Mouse (Mus musculus) midbrain, embryonic 14.5 days (tissue): ENCODE results near the gene Cyb561d1. TPM values are rescaled to one million over a fixed set of nuclear protein-coding genes. Genes with fewer than 3 reads are reported as not detected.

ENCODE experiments used
- ATAC-seq: fragments of 200-750 bp; cut with Nextera tagmentation; 2 replicates; pipeline ENCODE4 v1.8.0; 2017; ENCODE audit warnings: moderate number of reproducible peaks, moderate library complexity; ENCODE audit not compliant: low FRiP score, low TSS enrichment
- DNase-seq: peaks from one replicate; pipeline ENCODE4 v3.0.0-alpha.2; 2015
- H3K27ac ChIP-seq: fragments of 300-500 bp; sonication (generic); replicated peaks from 2 replicates; pipeline ENCODE4 v1.5.1; 2014; ENCODE audit warnings: mild to moderate bottlenecking, low read depth, low read length, moderate library complexity
- H3K27me3 ChIP-seq: fragments of 300-500 bp; sonication (generic); 2 replicates; pipeline ENCODE4 v1.6.1; 2014; ENCODE audit warnings: low read length, control low read depth, mixed read lengths; ENCODE audit not compliant: control insufficient read depth, insufficient read depth
- H3K36me3 ChIP-seq: fragments of 300-500 bp; sonication (generic); 2 replicates; pipeline ENCODE4 v1.6.1; 2014; ENCODE audit warnings: low read length, control low read depth; ENCODE audit not compliant: control insufficient read depth, insufficient read depth
- H3K4me1 ChIP-seq: fragments of 300-500 bp; sonication (generic); 2 replicates; pipeline ENCODE4 v1.6.1; 2014; ENCODE audit warnings: mild to moderate bottlenecking, antibody characterized with exemption, low read length, control low read depth; ENCODE audit not compliant: control insufficient read depth, insufficient read depth
- H3K4me2 ChIP-seq: fragments of 300-500 bp; sonication (generic); 2 replicates; pipeline ENCODE4 v1.6.1; 2014; ENCODE audit warnings: mild to moderate bottlenecking, low read length, moderate library complexity
- H3K4me3 ChIP-seq: fragments of 300-500 bp; sonication (generic); replicated peaks from 2 replicates; pipeline ENCODE4 v1.5.1; 2014; ENCODE audit warnings: low read depth, low read length
- H3K9ac ChIP-seq: fragments of 300-500 bp; sonication (generic); replicated peaks from 2 replicates; pipeline ENCODE4 v1.6.1; 2014; ENCODE audit warnings: mild to moderate bottlenecking, low read length, moderate library complexity
- H3K9me3 ChIP-seq: fragments of 300-500 bp; sonication (generic); 2 replicates; pipeline ENCODE4 v1.6.1; 2016; ENCODE audit warnings: low read length, control low read depth, mixed read lengths; ENCODE audit not compliant: control insufficient read depth
- WGBS: fragments of 180-500 bp; shearing (Covaris S2); extraction: QIAGEN DNeasy Blood & Tissue Kit; methylation state at CpG from one replicate; pipeline ENCODE4 v1.1.7; 2014; 5-methylcytosine and 5-hydroxymethylcytosine counted together
- polyA plus RNA-seq: library from polyadenylated mRNA; unstranded; fragments of >200 nt; fragmentation: Nextera tagmentation; extraction: Ambion mirVana; gene quantifications from 2 replicates; pipeline ENCODE4 v1.2.1, GENCODE M21; 2014

Cyb561d1 gene
- polyA plus RNA-seq, 1 experiment from 2014 or later = 2.7 TPM

- no peaks in the 10 kb centered on the region for H3K27me3 ChIP-seq
- no peak for ATAC-seq
- H3K36me3 ChIP-seq = no peaks in the 10 kb centered on the region
- peak overlapping the region; percentile 74 for H3K27ac ChIP-seq
- 20% methylated on average over 10 of the region's 10 CpGs for WGBS
- no peak overlapping the region for H3K4me2 ChIP-seq
- H3K9ac ChIP-seq = no peak overlapping the region
- H3K4me1 ChIP-seq = peaks cover 13% of the 10 kb centered on the region
- H3K4me3 ChIP-seq = no peak overlapping the region
- no peak for DNase-seq
- no peaks in the 10 kb centered on the region for H3K9me3 ChIP-seq
Observed at GRCm38 (mm10) chr3:108165532-108166315, 35.3 kb downstream of the Cyb561d1 start.

GRCm38 (mm10) chr3:108164807-108165206, 36.2 kb downstream of the Cyb561d1 start:
- H3K27me3 ChIP-seq = no peaks in the 10 kb centered on the region
- H3K9ac ChIP-seq = no peak overlapping the region; the same call in 1 of the 2 replicates
- H3K27ac ChIP-seq = peak overlapping the region; percentile 16; the same call in 1 of the 2 replicates

GRCm38 (mm10) chr3:108164091-108164490, 36.9 kb downstream of the Cyb561d1 start:
- WGBS = 60% methylated on average over 5 of the region's 5 CpGs
- no peak overlapping the region for H3K9ac ChIP-seq
- no peaks in the 10 kb centered on the region for H3K9me3 ChIP-seq
- ATAC-seq = no peak
- no peak for DNase-seq
- no peak overlapping the region for H3K4me2 ChIP-seq
- no peak overlapping the region for H3K4me3 ChIP-seq
- H3K36me3 ChIP-seq = no peaks in the 10 kb centered on the region
- no peaks in the 10 kb centered on the region for H3K27me3 ChIP-seq
- H3K27ac ChIP-seq = no peak overlapping the region
- peaks cover 13% of the 10 kb centered on the region for H3K4me1 ChIP-seq

More at GRCm38 (mm10) chr3:108164807-108165206, 36.2 kb downstream of the Cyb561d1 start:
- WGBS = 16% methylated on average over 9 of the region's 9 CpGs
- Histone ChIP-seq H3K9me3 (no peaks in the 10 kb centered on the region), H3K4me3 (peak overlapping the region; percentile 16; the same call in 1 of the 2 replicates), H3K36me3 (no peaks in the 10 kb centered on the region), H3K4me1 (peaks cover 13% of the 10 kb centered on the region), H3K4me2 (peak overlapping the region; percentile 45)
- ATAC-seq (peak; percentile 66), DNase-seq (peak; percentile 94)

- DNase-seq (peak; percentile 55), ATAC-seq (peak; percentile 65; the same call in 1 of the 2 replicates)
- Histone ChIP-seq H3K4me3 (no peak overlapping the region), H3K4me2 (no peak overlapping the region), H3K36me3 (no peaks in the 10 kb centered on the region), H3K9me3 (no peaks in the 10 kb centered on the region), H3K9ac (peak overlapping the region; percentile 24; the same call in 1 of the 2 replicates), H3K4me1 (peaks cover 10% of the 10 kb centered on the region), H3K27ac (peak overlapping the region; percentile 78), H3K27me3 (no peaks in the 10 kb centered on the region)
- 31% methylated on average over 9 of the region's 9 CpGs for WGBS
Observed at GRCm38 (mm10) chr3:108158383-108159037, 42.5 kb downstream of the Cyb561d1 start.

- H3K4me3 ChIP-seq = peak within 1 kb of the TSS; percentile 21; the same call in 1 of the 2 replicates
- H3K9me3 ChIP-seq = no peaks in the 10 kb centered on the region
- H3K27me3 ChIP-seq = no peaks in the 10 kb centered on the region
- peak; percentile 59 for DNase-seq
- ATAC-seq = no peak
- WGBS = 42% methylated on average over 4 of the region's 4 CpGs
- peak within 1 kb of the TSS; percentile 48; the same call in 1 of the 2 replicates for H3K9ac ChIP-seq
- H3K4me2 ChIP-seq = peak within 1 kb of the TSS; percentile 47
- peak within 1 kb of the TSS; percentile 37; the same call in 1 of the 2 replicates for H3K27ac ChIP-seq
- peaks cover 10% of the 10 kb centered on the region for H3K4me1 ChIP-seq
- H3K36me3 ChIP-seq = no peaks in the 10 kb centered on the region
Observed at GRCm38 (mm10) chr3:108154656-108155055, 46.4 kb downstream of the Cyb561d1 start, which contains the start of gene Gpr61. Gene Gpr61 (minus strand): TSS chr3:108154882.

- Histone ChIP-seq H3K27me3 (no peaks in the 10 kb centered on the region), H3K27ac (no peak overlapping the region), H3K9ac (no peak overlapping the region), H3K36me3 (no peaks in the 10 kb centered on the region), H3K4me1 (no peaks in the 10 kb centered on the region), H3K4me3 (no peak overlapping the region), H3K9me3 (no peaks in the 10 kb centered on the region), H3K4me2 (no peak overlapping the region)
- ATAC-seq (no peak), DNase-seq (no peak)
- WGBS = 87% methylated on average over 3 of the region's 3 CpGs
Observed at GRCm38 (mm10) chr3:108152290-108152689, 48.7 kb downstream of the Cyb561d1 start.

GRCm38 (mm10) chr3:108147386-108148235, 53.4 kb downstream of the Cyb561d1 start:
- DNase-seq (peak; percentile 93), ATAC-seq (peak; percentile 48; the same call in 1 of the 2 replicates)
- 0 out of 2 replicates have a peak overlapping the region, but pooled peaks have one; percentile 17 for H3K4me2 ChIP-seq
- peaks cover 15% of the 10 kb centered on the region for H3K4me1 ChIP-seq
- no peaks in the 10 kb centered on the region for H3K9me3 ChIP-seq
- no peak overlapping the region for H3K9ac ChIP-seq
- no peaks in the 10 kb centered on the region for H3K27me3 ChIP-seq
- H3K36me3 ChIP-seq = no peaks in the 10 kb centered on the region
- H3K27ac ChIP-seq = no peak overlapping the region
- no peak overlapping the region for H3K4me3 ChIP-seq
- WGBS = 64% methylated on average over 11 of the region's 11 CpGs

GRCm38 (mm10) chr3:108146671-108147070, 54.3 kb downstream of the Cyb561d1 start:
- no peaks in the 10 kb centered on the region for H3K9me3 ChIP-seq
- no peaks in the 10 kb centered on the region for H3K36me3 ChIP-seq
- peaks cover 15% of the 10 kb centered on the region for H3K4me1 ChIP-seq
- DNase-seq (no peak), ATAC-seq (no peak)
- peak overlapping the region; percentile 85 for H3K4me2 ChIP-seq
- peak overlapping the region; percentile 93; the same call in 1 of the 2 replicates for H3K27ac ChIP-seq
- H3K9ac ChIP-seq = peak overlapping the region; percentile 86
- no peaks in the 10 kb centered on the region for H3K27me3 ChIP-seq
- peak overlapping the region; percentile 98 for H3K4me3 ChIP-seq
- 61% methylated on average over 5 of the region's 5 CpGs for WGBS
